Mouse (Mus musculus) liver, adult 2 months (tissue): ENCODE measurements around the gene Naa50.

ENCODE experiments used
- CTCF ChIP-seq: fragments of 200-500 bp; IDR thresholded peaks from 2 replicates; pipeline ENCODE4 v1.5.1; 2011; ENCODE audit warnings: low read depth, low read length, control low read depth
- POLR2A ChIP-seq: fragments of 200-500 bp; IDR thresholded peaks from 2 replicates; pipeline ENCODE4 v1.6.1; 2011; ENCODE audit warnings: low read length, control low read depth; ENCODE audit not compliant: insufficient read depth; ENCODE audit errors: extremely low read depth

- TF ChIP-seq CTCF (no peak), POLR2A (no peak)
Measured at GRCm38 (mm10) chr16:44173966-44174530, 34.4 kb downstream of the Naa50 start.
